Mouse (Mus musculus): ENCODE data around the gene Atp1b2. TPM values are rescaled to one million over a fixed set of nuclear protein-coding genes. Genes with fewer than 3 reads are reported as not detected.
A peak's percentile ranks its signal among the peaks of the same experiment; 100 is the strongest.

The Atp1b2 gene
- total RNA-seq, 2 experiments from 2014 or later = 398 to 420 TPM

DNA sequence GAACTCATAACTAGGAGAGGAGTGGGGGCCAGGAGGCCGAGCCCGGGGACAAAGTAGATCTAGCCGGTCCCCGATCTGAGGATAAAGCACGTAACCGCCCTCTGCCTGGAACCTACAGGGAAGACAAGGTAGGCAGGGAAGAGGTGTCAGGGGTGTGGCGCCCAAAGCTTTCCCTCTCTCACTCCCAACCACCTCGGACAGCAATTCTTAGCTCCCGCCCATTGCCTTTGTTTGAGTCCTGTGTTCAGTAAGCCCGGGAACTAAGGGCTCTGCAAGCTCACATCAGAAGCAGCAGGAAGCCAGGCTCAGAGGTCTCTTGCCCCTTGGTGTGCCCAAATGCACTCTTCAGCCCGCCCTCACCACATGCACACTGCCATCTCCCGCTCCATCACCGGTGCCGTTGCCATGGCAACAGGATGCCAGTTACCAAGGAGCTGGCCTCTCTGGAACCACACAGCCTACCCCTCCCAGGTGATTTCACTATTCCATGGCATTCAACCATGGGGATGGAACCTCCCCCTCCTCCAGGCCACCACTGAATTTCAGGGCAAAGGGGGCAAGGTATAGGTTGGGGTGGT lies 48.3 kb downstream of the Atp1b2 start:
- intact Hi-C loops (cut with DNase I) = no loop called here
- no peak for DNase-seq (ENCODE audit: low spot score in 2 of 2)

DNA sequence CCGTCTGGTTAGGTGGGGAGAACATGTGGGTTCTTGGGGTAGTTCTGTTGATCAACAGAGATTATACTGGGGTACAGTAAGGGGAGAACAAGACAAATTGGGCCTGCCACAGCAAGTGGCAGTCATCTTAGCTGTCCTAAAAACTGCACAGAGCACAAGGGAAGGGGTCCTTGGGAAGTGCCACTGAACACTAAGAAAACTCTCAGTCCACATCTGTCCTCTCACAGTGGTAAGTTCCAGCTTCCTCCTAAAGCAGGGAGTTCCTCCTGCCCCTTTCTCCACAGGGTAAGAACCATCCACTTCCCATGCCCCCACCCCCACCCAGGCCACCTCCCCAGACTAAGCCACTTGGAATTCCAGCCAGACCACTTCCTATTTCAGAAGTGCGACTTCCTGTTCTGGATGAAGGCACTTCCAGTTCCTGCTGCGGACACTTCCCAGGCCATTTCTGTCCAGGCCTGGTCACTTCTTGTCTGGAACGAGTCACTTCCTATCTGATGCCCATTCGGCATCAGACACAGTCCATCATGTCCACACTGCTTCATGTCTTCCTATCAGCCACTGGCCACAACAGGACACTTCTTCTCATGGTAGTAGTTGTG lies 51.1 kb downstream of the Atp1b2 start:
- no peak for DNase-seq (ENCODE audit: low spot score in 2 of 2)
- intact Hi-C loops (cut with DNase I) = no loop called here

DNA sequence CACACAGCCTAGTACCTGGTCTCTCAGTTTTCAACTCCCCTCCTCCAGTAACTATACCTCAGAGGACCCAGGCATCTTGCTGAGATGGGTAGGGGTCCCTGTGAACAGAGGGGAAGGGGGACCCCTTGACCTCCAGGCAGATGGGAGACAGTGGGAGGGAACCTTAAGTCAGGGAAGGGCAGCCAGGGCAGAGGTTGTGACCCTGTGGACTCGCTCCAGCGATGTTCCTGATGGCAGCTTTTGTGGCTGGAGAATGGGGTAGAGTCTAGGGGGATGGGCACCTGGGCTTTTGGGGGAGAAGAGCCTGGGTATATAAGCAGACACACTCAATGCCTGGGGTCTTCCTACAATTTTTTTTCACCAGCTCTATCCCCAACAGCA lies 52.4 kb downstream of the Atp1b2 start:
- intact Hi-C loops (cut with DNase I) = no loop called here
- no peak for DNase-seq (ENCODE audit: low spot score in 2 of 2)

DNA sequence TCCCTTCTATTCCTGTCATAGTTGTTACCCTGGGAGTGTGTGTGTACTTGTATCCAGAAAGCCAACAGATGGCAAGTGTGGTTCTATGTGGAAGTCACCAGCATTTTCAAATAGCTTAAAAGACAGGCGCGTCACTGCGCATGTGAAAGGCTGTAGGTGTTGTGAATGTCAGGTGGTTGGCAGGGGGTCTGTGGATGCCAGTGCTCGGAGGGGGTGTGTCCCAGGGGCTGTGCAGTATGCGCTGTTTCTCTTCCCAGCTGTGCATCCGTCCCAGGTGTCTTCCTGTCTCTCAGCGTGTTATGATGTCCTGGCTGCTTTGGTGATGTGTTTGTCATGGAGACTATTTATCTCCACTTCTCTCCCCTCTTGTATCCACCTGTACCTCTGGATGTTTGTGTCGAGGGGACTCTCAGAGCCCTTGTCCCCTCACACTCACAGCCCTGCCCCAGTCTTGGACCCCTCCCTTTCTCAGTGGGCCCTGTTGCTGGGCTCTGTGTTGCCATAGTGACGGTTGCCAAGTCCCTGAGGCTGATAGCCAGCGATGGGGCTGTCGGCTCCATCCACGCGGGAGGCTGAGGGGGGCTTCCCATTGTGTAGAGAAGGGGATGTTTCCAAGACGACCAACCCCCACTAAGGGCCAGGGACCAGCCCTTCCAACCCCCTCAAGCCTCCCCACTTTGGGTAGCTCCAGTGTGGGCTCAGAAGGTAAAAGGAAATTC lies 53.0 kb downstream of the Atp1b2 start:
- DNase-seq (ENCODE audit: low spot score in 2 of 2) = peak; percentile 46 to 52
- intact Hi-C loops (cut with DNase I) = no loop called here

DNA sequence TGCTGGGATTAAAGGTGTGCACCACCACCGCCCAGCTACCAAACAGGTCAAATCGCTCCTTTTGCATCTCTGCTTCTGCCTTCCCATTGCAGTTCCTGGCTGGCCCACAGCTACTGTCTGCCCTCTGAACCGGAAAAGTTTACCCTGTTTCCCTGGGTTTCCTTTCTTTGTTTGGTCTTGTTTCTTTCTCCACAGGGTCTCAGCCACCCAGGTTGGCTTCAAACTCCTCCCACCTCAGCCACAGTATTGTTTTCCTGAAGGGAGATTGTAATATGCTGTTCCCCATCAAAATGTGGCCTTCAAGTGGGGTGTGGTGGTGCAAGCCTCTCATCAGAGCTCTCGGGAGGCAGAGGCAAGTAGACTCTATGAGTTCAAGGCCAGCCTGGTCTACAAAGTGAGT lies 54.4 kb downstream of the Atp1b2 start:
- intact Hi-C loops (cut with DNase I) = no loop called here
- DNase-seq (ENCODE audit: low spot score in 2 of 2) = no peak

Small RNA genes within 50 kb of the gene (microRNA-seq; reads per million reads assigned to microRNA genes)
- not detected for gene Mir467f

Other genes starting within 250 kb of the Atp1b2 start
- gene Chd3, start 236.5 kb downstream of the Atp1b2 start, total RNA-seq (2021) = 100 to 1,000 TPM; 421 to 443 TPM
- gene Naa38, start 210.5 kb downstream of the Atp1b2 start, total RNA-seq (2021) = 100 to 1,000 TPM in 1 of 2 experiments, 10 to 100 TPM in 1; 97.9 to 108 TPM
- 10 to 100 TPM; 36.4 to 43.1 TPM for gene Cyb5d1, start 210.3 kb downstream of the Atp1b2 start, total RNA-seq (2021)
- 1 to 10 TPM; 2.9 to 4.7 TPM for gene Tmem88, start 207.7 kb downstream of the Atp1b2 start, total RNA-seq (2021)
- gene Kdm6b, start 192.3 kb downstream of the Atp1b2 start, total RNA-seq (2021) = 10 to 100 TPM; 19.9 to 23.9 TPM
- 1 to 10 TPM; 1.4 to 2.1 TPM for gene Dnah2, start 56.8 kb downstream of the Atp1b2 start, total RNA-seq (2021)
- gene Efnb3, start 45.7 kb downstream of the Atp1b2 start, total RNA-seq (2021) = 10 to 100 TPM; 56.1 to 57.3 TPM
- gene Wrap53, start 25.7 kb downstream of the Atp1b2 start, total RNA-seq (2021) = 10 to 100 TPM; 10.2 to 10.8 TPM
- gene Trp53, start 25.6 kb downstream of the Atp1b2 start, total RNA-seq (2021) = 10 to 100 TPM; 21.7 to 22.6 TPM
- gene Shbg, start 12.0 kb upstream of the Atp1b2 start, total RNA-seq (2021) = not detected
- 10 to 100 TPM in 1 of 2 experiments, 1 to 10 TPM in 1; 9.5 to 11.2 TPM for gene Sat2, start 16.1 kb upstream of the Atp1b2 start, total RNA-seq (2021)
- gene Fxr2, start 27.0 kb upstream of the Atp1b2 start, total RNA-seq (2021) = 100 to 1,000 TPM; 117 to 149 TPM
- gene Sox15, start 49.4 kb upstream of the Atp1b2 start, total RNA-seq (2021) = under 1 TPM in 1 of 2 experiments, not detected in 1; 0.39 TPM
- gene Mpdu1, start 56.7 kb upstream of the Atp1b2 start, total RNA-seq (2021) = 10 to 100 TPM; 59.8 to 62.3 TPM
- 10 to 100 TPM; 14.9 to 15.1 TPM for gene Cd68, start 60.2 kb upstream of the Atp1b2 start, total RNA-seq (2021)
- gene Eif4a1, start 66.5 kb upstream of the Atp1b2 start, total RNA-seq (2021) = 100 to 1,000 TPM; 276 to 285 TPM
- gene Senp3, start 76.1 kb upstream of the Atp1b2 start, total RNA-seq (2021) = 100 to 1,000 TPM in 1 of 2 experiments, 10 to 100 TPM in 1; 84.3 to 114 TPM
- gene Tnfsf13, start 79.8 kb upstream of the Atp1b2 start, total RNA-seq (2021) = 1 to 10 TPM; 2.3 to 2.6 TPM
- 10 to 100 TPM in 1 of 2 experiments, 1 to 10 TPM in 1; 7.2 to 12.3 TPM for gene Tnfsf12, start 89.9 kb upstream of the Atp1b2 start, total RNA-seq (2021)
- gene Tnfsfm13, start 90.2 kb upstream of the Atp1b2 start, total RNA-seq (2021) = 1 to 10 TPM; 1.7 to 3.0 TPM
- 10 to 100 TPM; 53.5 to 59.7 TPM for gene Polr2a, start 152.7 kb upstream of the Atp1b2 start, total RNA-seq (2021)
- not detected for gene Slc35g3, start 156.0 kb upstream of the Atp1b2 start, total RNA-seq (2021)
- gene Zbtb4, start 160.0 kb upstream of the Atp1b2 start, total RNA-seq (2021) = 100 to 1,000 TPM; 122 to 127 TPM
- gene Chrnb1, start 190.0 kb upstream of the Atp1b2 start, total RNA-seq (2021) = under 1 TPM; 0.66 to 0.81 TPM
- 10 to 100 TPM; 14.1 to 18.7 TPM for gene Fgf11, start 195.9 kb upstream of the Atp1b2 start, total RNA-seq (2021)
- not detected for gene Tmem102, start 199.7 kb upstream of the Atp1b2 start, total RNA-seq (2021)
- not detected for gene Gm39566, start 209.4 kb upstream of the Atp1b2 start, total RNA-seq (2021)
- not detected for gene Spem2, start 212.5 kb upstream of the Atp1b2 start, total RNA-seq (2021)
- under 1 TPM; 0.52 TPM for gene Spem1, start 216.2 kb upstream of the Atp1b2 start, total RNA-seq (2021)
- gene Nlgn2, start 231.8 kb upstream of the Atp1b2 start, total RNA-seq (2021) = 100 to 1,000 TPM; 239 to 241 TPM
- 100 to 1,000 TPM; 111 to 130 TPM for gene Tmem256, start 232.6 kb upstream of the Atp1b2 start, total RNA-seq (2021)
- gene Plscr3, start 240.4 kb upstream of the Atp1b2 start, total RNA-seq (2021) = 10 to 100 TPM; 18.4 to 18.7 TPM